Mouse (Mus musculus) embryonic facial prominence, embryonic 11.5 days (tissue): ENCODE data around the gene Hs3st2. TPM values are rescaled to one million over a fixed set of nuclear protein-coding genes. Genes with fewer than 3 reads are reported as not detected.

ENCODE experiments used
- ATAC-seq: fragments of 200-750 bp; cut with Nextera tagmentation; replicated peaks from 2 replicates; pipeline ENCODE4 v1.8.0; 2017; ENCODE audit warnings: low read depth; ENCODE audit not compliant: insufficient number of reproducible peaks, low FRiP score, low TSS enrichment
- DNase-seq: peaks from one replicate; pipeline ENCODE4 v3.0.0-alpha.2; 2015; ENCODE audit warnings: low spot score
- H3K27ac ChIP-seq: fragments of 300-500 bp; sonication (generic); replicated peaks from 2 replicates; pipeline ENCODE4 v1.5.1; 2014; ENCODE audit warnings: mild to moderate bottlenecking, low read depth, low read length, control low read depth
- H3K27me3 ChIP-seq: fragments of 300-500 bp; sonication (generic); 2 replicates; pipeline ENCODE4 v1.6.1; 2014; ENCODE audit warnings: mild to moderate bottlenecking, low read length, moderate library complexity, mixed read lengths; ENCODE audit not compliant: control insufficient read depth, insufficient read depth
- H3K36me3 ChIP-seq: fragments of 300-500 bp; sonication (generic); replicated peaks from 2 replicates; pipeline ENCODE4 v1.6.1; 2014; ENCODE audit warnings: low read depth, mild to moderate bottlenecking, low read length, moderate library complexity, mixed read lengths; ENCODE audit not compliant: control insufficient read depth, insufficient read depth
- H3K4me1 ChIP-seq: fragments of 300-500 bp; sonication (generic); 2 replicates; pipeline ENCODE4 v1.6.1; 2014; ENCODE audit warnings: low read length, mixed read lengths; ENCODE audit not compliant: control insufficient read depth, insufficient read depth
- H3K4me2 ChIP-seq: fragments of 300-500 bp; sonication (generic); 2 replicates; pipeline ENCODE4 v1.6.1; 2014; ENCODE audit warnings: low read depth, mild to moderate bottlenecking, control low read depth, low read length, moderate library complexity
- H3K4me3 ChIP-seq: fragments of 300-500 bp; sonication (generic); 2 replicates; pipeline ENCODE4 v1.5.1; 2014; ENCODE audit warnings: low read depth, low read length, control low read depth
- H3K9ac ChIP-seq: fragments of 300-500 bp; sonication (generic); replicated peaks from 2 replicates; pipeline ENCODE4 v1.6.1; 2014; ENCODE audit warnings: mild to moderate bottlenecking, control low read depth, low read length
- H3K9me3 ChIP-seq: fragments of 300-500 bp; sonication (generic); replicated peaks from 2 replicates; pipeline ENCODE4 v1.6.1; 2016; ENCODE audit warnings: mild to moderate bottlenecking, low read length, inconsistent platforms, mixed read lengths; ENCODE audit not compliant: control insufficient read depth
- WGBS: fragments of 180-500 bp; shearing (Covaris S2); extraction: QIAGEN DNeasy Blood & Tissue Kit; methylation state at CpG from one replicate; pipeline ENCODE4 v1.1.7; 2014; 5-methylcytosine and 5-hydroxymethylcytosine counted together
- polyA plus RNA-seq: library from polyadenylated mRNA; unstranded; fragments of >200 nt; fragmentation: Nextera tagmentation; extraction: Ambion mirVana; gene quantifications from 2 replicates; pipeline ENCODE4 v1.2.1, GENCODE M21; 2014

The Hs3st2 gene
- polyA plus RNA-seq, 1 experiment from 2014 or later = 1.2 TPM

GRCm38 (mm10) chr7:121441186-121441585, 49.5 kb downstream of the Hs3st2 start:
- ATAC-seq (no peak), DNase-seq (no peak)
- no peak overlapping the region for H3K4me2 ChIP-seq
- H3K27ac ChIP-seq = no peak overlapping the region
- H3K9ac ChIP-seq = no peak overlapping the region
- H3K4me1 ChIP-seq = no peaks in the 10 kb centered on the region
- H3K27me3 ChIP-seq = no peaks in the 10 kb centered on the region
- no peaks in the 10 kb centered on the region for H3K9me3 ChIP-seq
- WGBS = 84% methylated on average over 5 of the region's 5 CpGs
- no peaks in the 10 kb centered on the region for H3K36me3 ChIP-seq
- H3K4me3 ChIP-seq = no peak overlapping the region

GRCm38 (mm10) chr7:121444336-121444735, 52.7 kb downstream of the Hs3st2 start:
- Histone ChIP-seq H3K27me3 (no peaks in the 10 kb centered on the region), H3K4me2 (no peak overlapping the region), H3K27ac (no peak overlapping the region), H3K36me3 (no peaks in the 10 kb centered on the region), H3K4me3 (no peak overlapping the region), H3K9me3 (no peaks in the 10 kb centered on the region), H3K4me1 (no peaks in the 10 kb centered on the region), H3K9ac (no peak overlapping the region)
- no peak for DNase-seq
- no peak for ATAC-seq
- 64% methylated on average over 7 of the region's 7 CpGs for WGBS

- Histone ChIP-seq H3K27me3 (no peaks in the 10 kb centered on the region), H3K4me3 (no peak overlapping the region), H3K4me1 (no peaks in the 10 kb centered on the region), H3K36me3 (no peaks in the 10 kb centered on the region), H3K9me3 (no peaks in the 10 kb centered on the region), H3K4me2 (no peak overlapping the region), H3K27ac (no peak overlapping the region), H3K9ac (no peak overlapping the region)
- no peak for DNase-seq
- WGBS = 84% methylated on average over 4 of the region's 4 CpGs
- no peak for ATAC-seq
These were observed 54.6 kb downstream of the Hs3st2 start for GRCm38 (mm10) chr7:121446281-121446680.

- Histone ChIP-seq H3K27ac (no peak overlapping the region), H3K27me3 (no peaks in the 10 kb centered on the region), H3K4me1 (no peaks in the 10 kb centered on the region), H3K4me2 (no peak overlapping the region), H3K9me3 (no peaks in the 10 kb centered on the region), H3K9ac (no peak overlapping the region), H3K4me3 (no peak overlapping the region), H3K36me3 (no peaks in the 10 kb centered on the region)
- ATAC-seq = peak; percentile 59; the same call in 1 of the 2 replicates
- DNase-seq = peak; percentile 38
- WGBS = 38% methylated on average over 13 of the region's 13 CpGs
These were observed 59.5 kb downstream of the Hs3st2 start for GRCm38 (mm10) chr7:121450951-121451843.

GRCm38 (mm10) chr7:121456716-121457115, 65.1 kb downstream of the Hs3st2 start:
- 93% methylated on average over 1 of the region's 1 CpGs for WGBS
- Histone ChIP-seq H3K27me3 (no peaks in the 10 kb centered on the region), H3K36me3 (no peaks in the 10 kb centered on the region), H3K4me1 (no peaks in the 10 kb centered on the region), H3K4me2 (no peak overlapping the region), H3K9me3 (no peaks in the 10 kb centered on the region), H3K4me3 (no peak overlapping the region), H3K9ac (no peak overlapping the region), H3K27ac (no peak overlapping the region)
- ATAC-seq (no peak), DNase-seq (no peak)

- 47% methylated on average over 3 of the region's 3 CpGs for WGBS
- DNase-seq = no peak
- Histone ChIP-seq H3K27me3 (no peaks in the 10 kb centered on the region), H3K4me2 (no peak overlapping the region), H3K9ac (no peak overlapping the region), H3K4me3 (no peak overlapping the region), H3K36me3 (no peaks in the 10 kb centered on the region), H3K9me3 (no peaks in the 10 kb centered on the region), H3K4me1 (no peaks in the 10 kb centered on the region), H3K27ac (no peak overlapping the region)
- ATAC-seq = no peak
These were observed 66.4 kb downstream of the Hs3st2 start for GRCm38 (mm10) chr7:121458075-121458474.

GRCm38 (mm10) chr7:121460626-121461025, 69.0 kb downstream of the Hs3st2 start:
- WGBS = 89% methylated on average over 6 of the region's 6 CpGs
- ATAC-seq = no peak
- H3K36me3 ChIP-seq = no peaks in the 10 kb centered on the region
- H3K27me3 ChIP-seq = no peaks in the 10 kb centered on the region
- H3K27ac ChIP-seq = no peak overlapping the region
- no peaks in the 10 kb centered on the region for H3K9me3 ChIP-seq
- no peak for DNase-seq
- H3K9ac ChIP-seq = no peak overlapping the region
- no peak overlapping the region for H3K4me2 ChIP-seq
- no peak overlapping the region for H3K4me3 ChIP-seq
- no peaks in the 10 kb centered on the region for H3K4me1 ChIP-seq

- Histone ChIP-seq H3K9me3 (no peaks in the 10 kb centered on the region), H3K4me3 (no peak overlapping the region), H3K4me2 (no peak overlapping the region), H3K36me3 (no peaks in the 10 kb centered on the region), H3K4me1 (no peaks in the 10 kb centered on the region), H3K27ac (no peak overlapping the region), H3K27me3 (no peaks in the 10 kb centered on the region), H3K9ac (no peak overlapping the region)
- WGBS = 89% methylated on average over 5 of the region's 5 CpGs
- ATAC-seq (no peak), DNase-seq (no peak)
These were observed 72.8 kb downstream of the Hs3st2 start for GRCm38 (mm10) chr7:121464441-121464840.
